Mouse (Mus musculus) heart, embryonic 10.5 days (tissue): Measurements from ENCODE around the gene Slc30a7. TPM values are rescaled to one million over a fixed set of nuclear protein-coding genes. Genes with fewer than 3 reads are reported as not detected.
A peak's percentile ranks its signal among the peaks of the same experiment; 100 is the strongest.

ENCODE experiments used
- DNase-seq: peaks from one replicate; pipeline ENCODE4 v3.0.0-alpha.2; 2017; ENCODE audit warnings: low spot score
- H3K27ac ChIP-seq: fragments of 300-500 bp; sonication (generic); 2 replicates; pipeline ENCODE4 v1.5.1; 2016; ENCODE audit warnings: mild to moderate bottlenecking
- H3K27me3 ChIP-seq: fragments of 300-500 bp; sonication (generic); 2 replicates; pipeline ENCODE4 v1.6.1; 2016; ENCODE audit warnings: mild to moderate bottlenecking; ENCODE audit not compliant: poor library complexity, insufficient read depth, severe bottlenecking
- H3K36me3 ChIP-seq: fragments of 300-500 bp; sonication (generic); 2 replicates; pipeline ENCODE4 v1.6.1; 2016; ENCODE audit warnings: mild to moderate bottlenecking, moderate library complexity
- H3K4me1 ChIP-seq: fragments of 300-500 bp; sonication (generic); 2 replicates; pipeline ENCODE4 v1.6.1; 2016; ENCODE audit warnings: mild to moderate bottlenecking
- H3K4me3 ChIP-seq: fragments of 300-500 bp; sonication (generic); 2 replicates; pipeline ENCODE4 v1.5.1; 2016; ENCODE audit warnings: mild to moderate bottlenecking, moderate library complexity
- H3K9me3 ChIP-seq: fragments of 300-500 bp; sonication (generic); 2 replicates; pipeline ENCODE4 v1.6.1; 2016; ENCODE audit warnings: mild to moderate bottlenecking, moderate library complexity
- WGBS: fragments of 180-500 bp; shearing (Covaris S2); methylation state at CpG from one replicate; pipeline ENCODE4 v1.1.7; 2016; 5-methylcytosine and 5-hydroxymethylcytosine counted together
- polyA plus RNA-seq: library from polyadenylated mRNA; unstranded; fragments of >200 nt; fragmentation: Nextera tagmentation; extraction: Ambion mirVana; gene quantifications from 2 replicates; pipeline ENCODE4 v1.2.1, GENCODE M21; 2016

Gene Slc30a7
- polyA plus RNA-seq, 1 experiment from 2014 or later, result 27.6 TPM

- no peak overlapping the region for H3K4me3 ChIP-seq
- 90% methylated on average over 13 of the region's 13 CpGs for WGBS
- no peaks in the 10 kb centered on the region for H3K27me3 ChIP-seq
- H3K9me3 ChIP-seq, result no peaks in the 10 kb centered on the region
- peaks cover 2% of the 10 kb centered on the region; the same call in 1 of the 2 replicates for H3K4me1 ChIP-seq
- DNase-seq, result no peak
- H3K27ac ChIP-seq, result no peak overlapping the region
- H3K36me3 ChIP-seq, result no peaks in the 10 kb centered on the region
Observed at GRCm38 (mm10) chr3:116016116-116016515, 8.9 kb upstream of the Slc30a7 start.

GRCm38 (mm10) chr3:116014901-116015300 is 7.7 kb upstream of the Slc30a7 start:
- Histone ChIP-seq H3K27me3 (no peaks in the 10 kb centered on the region), H3K4me1 (peaks cover 2% of the 10 kb centered on the region; the same call in 1 of the 2 replicates), H3K4me3 (no peak overlapping the region), H3K36me3 (no peaks in the 10 kb centered on the region), H3K9me3 (no peaks in the 10 kb centered on the region), H3K27ac (no peak overlapping the region)
- DNase-seq, result no peak
- 87% methylated on average over 6 of the region's 6 CpGs for WGBS

GRCm38 (mm10) chr3:116009622-116010344 is 2.6 kb upstream of the Slc30a7 start:
- H3K9me3 ChIP-seq, result no peaks in the 10 kb centered on the region
- H3K36me3 ChIP-seq, result peaks cover 6% of the 10 kb centered on the region; the same call in 1 of the 2 replicates
- 87% methylated on average over 17 of the region's 17 CpGs for WGBS
- no peaks in the 10 kb centered on the region for H3K27me3 ChIP-seq
- H3K27ac ChIP-seq, result no peak overlapping the region
- DNase-seq, result no peak
- H3K4me3 ChIP-seq, result no peak overlapping the region
- peaks cover 14% of the 10 kb centered on the region; the same call in 1 of the 2 replicates for H3K4me1 ChIP-seq

GRCm38 (mm10) chr3:116007941-116008440 is 785 bp upstream of the Slc30a7 start:
- WGBS, result 0% methylated on average over 12 of the region's 12 CpGs
- Histone ChIP-seq H3K4me3 (peak overlapping the region; percentile 95), H3K4me1 (peaks cover 14% of the 10 kb centered on the region; the same call in 1 of the 2 replicates), H3K9me3 (no peaks in the 10 kb centered on the region), H3K36me3 (peaks cover 14% of the 10 kb centered on the region), H3K27me3 (no peaks in the 10 kb centered on the region), H3K27ac (peak overlapping the region; percentile 92)
- peak; percentile 92 for DNase-seq

DNA sequence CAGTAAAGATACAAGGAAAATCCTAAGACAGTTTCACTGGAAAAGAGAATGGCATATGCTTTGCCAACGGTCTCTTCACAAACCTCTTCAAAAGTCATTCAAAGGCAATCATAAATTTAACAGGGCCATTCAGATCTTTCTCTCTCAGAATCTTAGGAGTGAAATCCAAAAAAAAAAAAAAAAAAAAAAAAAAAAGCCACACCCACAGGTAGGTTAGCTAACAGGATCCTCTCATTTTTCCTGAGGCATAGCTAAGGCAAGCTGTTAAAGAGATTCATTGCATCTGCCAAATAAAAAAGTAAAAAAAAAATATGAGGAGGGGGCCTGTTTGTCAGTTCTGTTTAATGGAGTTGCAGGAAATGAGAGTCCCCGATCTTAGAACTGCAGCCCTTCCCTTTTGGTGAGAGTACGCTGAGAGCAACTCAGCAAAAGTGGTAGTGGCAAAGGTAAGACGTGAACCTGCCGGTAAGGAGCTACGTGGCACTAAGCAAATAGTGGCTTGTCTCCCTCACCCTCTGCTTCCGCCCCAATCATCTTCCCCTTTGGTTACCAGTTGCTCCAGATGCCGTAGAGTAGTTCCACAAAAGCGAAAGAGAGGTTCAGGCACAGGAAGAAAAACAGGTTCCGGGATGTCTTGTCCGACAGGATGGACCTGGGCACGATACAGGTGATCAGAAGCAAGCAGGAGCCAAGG is 775 bp downstream of the Slc30a7 start:
- DNase-seq, result no peak
- peak overlapping the region; percentile 92 for H3K27ac ChIP-seq
- no peaks in the 10 kb centered on the region for H3K9me3 ChIP-seq
- H3K4me3 ChIP-seq, result peak overlapping the region; percentile 95
- WGBS, result 8% methylated on average over 12 of the region's 12 CpGs
- peaks cover 14% of the 10 kb centered on the region for H3K36me3 ChIP-seq
- no peaks in the 10 kb centered on the region for H3K27me3 ChIP-seq
- H3K4me1 ChIP-seq, result peaks cover 11% of the 10 kb centered on the region; the same call in 1 of the 2 replicates

- Histone ChIP-seq H3K4me3 (no peak overlapping the region), H3K27ac (no peak overlapping the region), H3K9me3 (no peaks in the 10 kb centered on the region), H3K36me3 (peaks cover 37% of the 10 kb centered on the region), H3K4me1 (no peaks in the 10 kb centered on the region), H3K27me3 (no peaks in the 10 kb centered on the region)
- 93% methylated on average over 5 of the region's 5 CpGs for WGBS
- no peak for DNase-seq
Observed at GRCm38 (mm10) chr3:115996929-115997328, 10.3 kb downstream of the Slc30a7 start.

GRCm38 (mm10) chr3:115993025-115993424 is 14.2 kb downstream of the Slc30a7 start:
- peaks cover 32% of the 10 kb centered on the region for H3K36me3 ChIP-seq
- H3K4me3 ChIP-seq, result no peak overlapping the region
- H3K9me3 ChIP-seq, result no peaks in the 10 kb centered on the region
- DNase-seq, result no peak
- H3K4me1 ChIP-seq, result no peaks in the 10 kb centered on the region
- no peak overlapping the region for H3K27ac ChIP-seq
- whole genome bisulfite sequencing, result 85% methylated on average over 10 of the region's 10 CpGs
- H3K27me3 ChIP-seq, result no peaks in the 10 kb centered on the region

GRCm38 (mm10) chr3:115992588-115992987 is 14.6 kb downstream of the Slc30a7 start:
- H3K36me3 ChIP-seq, result peaks cover 30% of the 10 kb centered on the region
- WGBS, result 82% methylated on average over 4 of the region's 4 CpGs
- no peak overlapping the region for H3K4me3 ChIP-seq
- no peak overlapping the region for H3K27ac ChIP-seq
- no peaks in the 10 kb centered on the region for H3K9me3 ChIP-seq
- H3K27me3 ChIP-seq, result no peaks in the 10 kb centered on the region
- no peak for DNase-seq
- no peaks in the 10 kb centered on the region for H3K4me1 ChIP-seq

DNA sequence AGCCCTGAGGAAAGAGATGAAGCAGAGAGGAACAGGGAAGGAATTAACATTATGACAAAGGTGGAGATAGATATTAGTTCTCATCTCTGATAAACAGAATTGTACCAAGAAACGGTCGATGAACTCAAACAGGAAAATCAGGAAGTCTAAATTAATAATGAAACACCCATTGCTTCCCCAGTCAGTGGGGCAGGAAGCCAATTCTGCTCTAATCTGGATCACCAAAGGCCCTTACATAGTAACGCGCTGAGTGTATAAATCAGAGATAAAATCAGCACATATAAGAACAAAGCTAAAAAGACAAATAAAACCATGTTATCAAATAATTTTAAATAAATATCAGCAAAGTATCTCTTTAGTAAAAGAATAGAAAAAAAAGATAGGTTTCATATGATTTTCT is 15.1 kb downstream of the Slc30a7 start:
- Histone ChIP-seq H3K9me3 (no peaks in the 10 kb centered on the region), H3K36me3 (peaks cover 29% of the 10 kb centered on the region), H3K4me3 (no peak overlapping the region), H3K4me1 (no peaks in the 10 kb centered on the region), H3K27ac (no peak overlapping the region), H3K27me3 (no peaks in the 10 kb centered on the region)
- no peak for DNase-seq
- WGBS, result 87% methylated on average over 4 of the region's 4 CpGs

DNA sequence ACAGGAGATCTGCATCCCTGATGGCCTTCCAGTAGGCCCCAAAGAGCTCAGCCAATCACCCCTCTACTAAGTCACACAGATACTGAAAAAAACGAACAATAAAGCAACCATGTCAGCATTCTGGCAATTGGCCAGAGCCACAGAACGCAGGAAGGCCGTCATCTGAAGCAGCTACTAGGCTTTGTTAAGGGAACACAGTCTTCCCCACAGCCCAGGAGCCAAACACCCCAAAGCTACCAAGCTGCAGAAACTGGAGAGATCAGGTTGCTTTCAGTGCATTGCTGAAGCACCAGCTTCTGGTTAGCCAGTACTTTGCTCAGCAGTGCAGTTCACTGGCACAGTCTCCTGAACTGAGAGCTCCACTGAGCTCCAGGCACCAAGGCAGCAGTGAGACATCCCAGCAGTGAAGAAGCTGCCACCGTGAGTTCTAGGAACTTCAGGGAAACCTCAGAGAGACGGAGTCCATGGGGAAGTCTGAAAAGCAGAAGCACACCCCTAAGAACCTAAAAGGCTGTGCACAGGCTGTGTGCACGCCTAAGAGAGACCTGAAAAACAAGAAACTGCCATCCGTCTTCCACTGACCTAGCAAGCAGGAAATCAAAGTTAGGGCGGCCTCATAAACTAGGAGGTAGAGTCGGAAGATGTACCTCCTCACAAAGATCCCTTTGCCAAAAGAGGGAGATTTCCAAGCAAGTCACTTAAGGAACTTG is 21.9 kb downstream of the Slc30a7 start:
- Histone ChIP-seq H3K9me3 (no peaks in the 10 kb centered on the region), H3K36me3 (peaks cover 72% of the 10 kb centered on the region), H3K27ac (no peak overlapping the region), H3K4me3 (no peak overlapping the region), H3K27me3 (no peaks in the 10 kb centered on the region), H3K4me1 (no peaks in the 10 kb centered on the region)
- DNase-seq, result no peak
- WGBS, result 80% methylated on average over 9 of the region's 9 CpGs

DNA sequence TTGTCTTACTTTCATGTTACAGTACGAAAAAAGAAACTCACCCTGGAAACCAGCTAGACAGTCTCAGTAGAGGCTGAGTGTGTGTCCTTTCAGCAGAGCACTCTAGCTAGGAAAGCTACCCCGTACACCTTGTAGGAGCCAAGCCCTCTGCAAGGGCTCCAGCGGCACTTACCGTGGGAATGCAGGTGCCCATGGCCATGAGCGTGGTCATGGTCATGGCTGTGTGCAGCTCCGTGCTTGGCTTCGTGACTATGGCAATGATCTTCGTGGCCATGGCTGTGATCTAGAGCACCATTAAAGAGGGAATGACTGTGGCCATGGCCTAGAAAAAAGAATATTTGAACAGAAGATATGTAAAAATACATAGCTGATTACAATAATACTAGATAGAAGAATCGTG is 22.6 kb downstream of the Slc30a7 start:
- no peaks in the 10 kb centered on the region for H3K27me3 ChIP-seq
- no peak overlapping the region for H3K4me3 ChIP-seq
- H3K27ac ChIP-seq, result no peak overlapping the region
- H3K4me1 ChIP-seq, result no peaks in the 10 kb centered on the region
- H3K36me3 ChIP-seq, result peaks cover 67% of the 10 kb centered on the region
- DNase-seq, result no peak
- 94% methylated on average over 9 of the region's 9 CpGs for WGBS
- no peaks in the 10 kb centered on the region for H3K9me3 ChIP-seq

GRCm38 (mm10) chr3:115983217-115983616 is 24.0 kb downstream of the Slc30a7 start:
- 91% methylated on average over 8 of the region's 8 CpGs for WGBS
- H3K27ac ChIP-seq, result no peak overlapping the region
- no peaks in the 10 kb centered on the region for H3K4me1 ChIP-seq
- H3K9me3 ChIP-seq, result no peaks in the 10 kb centered on the region
- no peak overlapping the region for H3K4me3 ChIP-seq
- DNase-seq, result no peak
- no peaks in the 10 kb centered on the region for H3K27me3 ChIP-seq
- peaks cover 64% of the 10 kb centered on the region for H3K36me3 ChIP-seq

- no peaks in the 10 kb centered on the region for H3K27me3 ChIP-seq
- no peak overlapping the region for H3K27ac ChIP-seq
- H3K4me1 ChIP-seq, result peaks cover 2% of the 10 kb centered on the region; the same call in 1 of the 2 replicates
- 44% methylated on average over 1 of the region's 1 CpGs for whole genome bisulfite sequencing
- H3K36me3 ChIP-seq, result peaks cover 63% of the 10 kb centered on the region
- no peak overlapping the region for H3K4me3 ChIP-seq
- H3K9me3 ChIP-seq, result no peaks in the 10 kb centered on the region
- no peak for DNase-seq
Observed at GRCm38 (mm10) chr3:115979000-115979399, 28.2 kb downstream of the Slc30a7 start.
